Mouse (Mus musculus) subcutaneous adipose tissue, adult 2 months (tissue): ENCODE data around the gene Vmn2r59. TPM values are rescaled to one million over a fixed set of nuclear protein-coding genes. Genes with fewer than 3 reads are reported as not detected.

Source experiments
- polyA plus RNA-seq: library from polyadenylated mRNA; depleted of rRNA; stranded (reverse); fragments of >200 nt; gene quantifications from 2 replicates; pipeline ENCODE4 v1.2.3, GENCODE M21; 2012; ENCODE audit warnings: low replicate concordance; rRNA removed

The Vmn2r59 gene
- polyA plus RNA-seq = not detected in 2 replicates

GRCm38 (mm10) chr7:42058923-42059322 is at the start of gene Vmn2r59:
Gene Vmn2r59 (minus strand): TSS chr7:42059023.

GRCm38 (mm10) chr7:42107470-42107869 is 48.6 kb upstream of the Vmn2r59 start, which contains the start of gene Vmn2r60:
Gene Vmn2r60 (plus strand): TSS chr7:42107770.

Other genes with a start within 250 kb of the Vmn2r59 start
- not detected in 2 replicates for gene Vmn2r58, start 186.3 kb downstream of the Vmn2r59 start, polyA plus RNA-seq
- 0.01 TPM in 1 of 2 replicates, not detected in the other for gene Vmn2r60, start 48.7 kb upstream of the Vmn2r59 start, polyA plus RNA-seq
- gene Vmn2r61, start 201.0 kb upstream of the Vmn2r59 start, polyA plus RNA-seq = not detected in 2 replicates